ENCODE assay signal across 12 mouse cellular contexts in the genomic region with DNA sequence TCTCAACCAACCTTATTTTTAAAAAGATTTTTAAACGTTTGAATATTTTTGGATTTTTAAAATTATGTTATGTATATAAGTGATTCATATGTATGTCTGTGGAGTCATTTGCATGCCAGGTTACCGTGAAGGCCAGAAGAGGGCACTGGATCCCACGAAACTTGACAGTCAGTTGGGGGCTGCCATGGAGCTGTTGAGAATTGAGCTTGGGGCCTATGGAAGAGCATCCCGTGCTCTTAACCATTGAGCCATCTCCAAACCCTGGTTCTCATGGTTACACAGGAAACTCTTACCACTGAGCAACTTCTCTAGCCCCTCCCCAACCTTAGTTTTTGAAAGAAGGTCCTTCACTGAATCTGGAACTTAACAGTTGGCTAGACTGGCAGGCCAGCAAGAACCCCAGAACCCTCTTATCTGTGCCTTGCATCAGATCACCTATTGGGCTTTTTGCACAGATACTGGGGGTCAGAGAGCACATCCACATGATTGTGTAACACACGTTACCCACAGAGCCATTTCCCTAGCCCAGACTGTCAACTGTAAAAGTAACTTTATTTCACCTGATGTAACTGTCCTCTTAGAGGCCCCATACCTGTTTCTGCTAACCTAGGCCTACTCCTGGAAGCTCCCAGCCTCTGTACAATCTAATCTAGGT. TPM values are rescaled to one million over a fixed set of nuclear protein-coding genes. Genes with fewer than 3 reads are reported as not detected.
DNase-seq lines count a peak whose midpoint lies in the region; ATAC-seq and TF ChIP-seq lines count a peak whose summit lies in the region.
"Had no signal": no experiment of that assay in that cellular context is flagged by ENCODE, and none has a peak within 500 bp of the region (broad histone marks: within the 10 kb centered on the region; RNA-seq: fewer than 3 reads in every experiment).

No protein-coding gene starts in this region.

- no peaks in the 10 kb centered on the region for H3K4me1 ChIP-seq in lung, embryonic 14.5 days (ENCODE audit: insufficient read depth)
- H3K4me1 ChIP-seq in liver, postnatal 0 days (ENCODE audit: insufficient read depth), result no peaks in the 10 kb centered on the region
- H3K4me1 ChIP-seq: heart, embryonic 15.5 days; limb, embryonic 13.5 days had no signal

- H3K4me3 ChIP-seq in gastrocnemius, adult 2 months, result no peak overlapping the region
- H3K4me3 ChIP-seq in lung, embryonic 14.5 days (ENCODE audit: low read depth, low read length), result no peak overlapping the region
- H3K4me3 ChIP-seq in liver, postnatal 0 days (ENCODE audit: low read depth, low read length), result no peak overlapping the region
- H3K4me3 ChIP-seq: heart, embryonic 15.5 days; limb, embryonic 13.5 days had no signal

- H3K36me3 ChIP-seq in lung, embryonic 14.5 days (ENCODE audit: insufficient read depth), result no peaks in the 10 kb centered on the region
- no peaks in the 10 kb centered on the region for H3K36me3 ChIP-seq in liver, postnatal 0 days (replicated peaks; ENCODE audit: insufficient read depth, low read length)
- H3K36me3 ChIP-seq: heart, embryonic 15.5 days; limb, embryonic 13.5 days had no signal

- no peak for ATAC-seq in lung, embryonic 14.5 days (ENCODE audit: insufficient read depth)
- ATAC-seq in liver, postnatal 0 days, result peak; percentile 49; the same call in 1 of the 2 replicates
- ATAC-seq: forebrain, postnatal 0 days had no signal

- H3K9ac ChIP-seq in lung, embryonic 14.5 days, result no peak overlapping the region
- no peak overlapping the region for H3K9ac ChIP-seq in liver, postnatal 0 days (replicated peaks)
- H3K9ac ChIP-seq: forebrain, postnatal 0 days; heart, embryonic 15.5 days; limb, embryonic 13.5 days had no signal

- no peaks in the 10 kb centered on the region for H3K9me3 ChIP-seq in lung, embryonic 14.5 days (ENCODE audit: low read depth, low read length)
- no peaks in the 10 kb centered on the region for H3K9me3 ChIP-seq in liver, postnatal 0 days (ENCODE audit: low read length)
- H3K9me3 ChIP-seq: heart, embryonic 15.5 days; limb, embryonic 13.5 days had no signal

- DNase-seq in gastrocnemius, adult 2 months, result no peak
- no peak for DNase-seq in gastrocnemius, adult 8-10 months (ENCODE audit: low spot score in 2 of 2)
- DNase-seq in lung, embryonic 14.5 days, result peak; percentile 49
- DNase-seq in lung, adult 18-20 months, result no peak
- DNase-seq in liver, postnatal 0 days, result no peak
- DNase-seq in thymus, postnatal 25 days, result peak; percentile 42
- DNase-seq in layer of hippocampus, postnatal 10 days (ENCODE audit: low spot score in 2 of 2), result no peak
- DNase-seq in right cerebral cortex, postnatal 14 days, result no peak
- DNase-seq: adrenal gland, postnatal 25 days; forebrain, postnatal 0 days had no signal

- peak; percentile 43; the same call in 1 of the 2 replicates for TF ChIP-seq CTCF in gastrocnemius, adult 2 months (IDR thresholded peaks at IDR 0.05)
- peak; percentile 27; the same call in 1 of the 2 replicates for TF ChIP-seq CTCF in lung, embryonic 14.5 days (IDR thresholded peaks at IDR 0.05; ENCODE audit: low read depth)
- TF ChIP-seq CTCF in liver, postnatal 0 days (IDR thresholded peaks at IDR 0.05; ENCODE audit: low read depth), result peak; percentile 37

- no peak overlapping the region for H3K27ac ChIP-seq in gastrocnemius, adult 2 months
- H3K27ac ChIP-seq in lung, embryonic 14.5 days (ENCODE audit: low read depth), result no peak overlapping the region
- H3K27ac ChIP-seq in liver, postnatal 0 days (ENCODE audit: low read depth), result no peak overlapping the region
- H3K27ac ChIP-seq: heart, embryonic 15.5 days; limb, embryonic 13.5 days had no signal

- H3K27me3 ChIP-seq in lung, embryonic 14.5 days (ENCODE audit: insufficient read depth, low read length), result no peaks in the 10 kb centered on the region
- H3K27me3 ChIP-seq in liver, postnatal 0 days (ENCODE audit: insufficient read depth, low read length), result no peaks in the 10 kb centered on the region
- H3K27me3 ChIP-seq: heart, embryonic 15.5 days; limb, embryonic 13.5 days had no signal

- H3K4me2 ChIP-seq in lung, embryonic 14.5 days, result no peak overlapping the region
- no peak overlapping the region for H3K4me2 ChIP-seq in liver, postnatal 0 days (ENCODE audit: low read depth, low read length)
- H3K4me2 ChIP-seq: heart, embryonic 15.5 days; limb, embryonic 13.5 days had no signal

- no peak for TF ChIP-seq EP300 in liver, postnatal 0 days (IDR thresholded peaks at IDR 0.05; ENCODE audit: low read depth)

- 48% methylated on average over 5 of the region's 5 CpGs for WGBS in lung, embryonic 14.5 days
- WGBS in liver, postnatal 0 days (ENCODE audit: insufficient replicate concordance), result 43% methylated on average over 5 of the region's 5 CpGs

- intact Hi-C loops in gastrocnemius, adult 2 months (cut with DNase I), result no loop called here

RNA-seq across cellular contexts. Expression of a gene that starts 1.2 kb away (rescaled TPM):
- total RNA-seq in gastrocnemius, adult 2 months (2021), result 10 to 100 TPM; 45.2 to 57.6 TPM
- 10 to 100 TPM; 41.5 to 47.7 (median 44.5) TPM for total RNA-seq in gastrocnemius, adult 8-10 months (2022)
- polyA plus RNA-seq in lung, embryonic 14.5 days (2014; fragmentation: Nextera tagmentation; extraction: Ambion mirVana), result 202 and 207 TPM in 2 replicates
- polyA plus RNA-seq in liver, postnatal 0 days (2015; fragmentation: Nextera tagmentation; extraction: Ambion mirVana), result 95.1 and 96.3 TPM in 2 replicates
- total RNA-seq in layer of hippocampus, postnatal 10 days (2021), result 10 to 100 TPM; 66.8 to 72.9 TPM

RNA-seq across cellular contexts. Expression of a gene that starts 16.3 kb away (rescaled TPM):
- 10 to 100 TPM; 47.5 to 47.9 TPM for total RNA-seq in gastrocnemius, adult 2 months (2021)
- total RNA-seq in gastrocnemius, adult 8-10 months (2022), result 10 to 100 TPM; 46.1 to 59.4 (median 53.1) TPM
- 25.8 and 26.7 TPM in 2 replicates for polyA plus RNA-seq in lung, embryonic 14.5 days (2014; fragmentation: Nextera tagmentation; extraction: Ambion mirVana)
- 5.8 and 5.9 TPM in 2 replicates for polyA plus RNA-seq in liver, postnatal 0 days (2015; fragmentation: Nextera tagmentation; extraction: Ambion mirVana)
- total RNA-seq in layer of hippocampus, postnatal 10 days (2021), result 10 to 100 TPM; 78.8 to 81.0 TPM

RNA-seq across cellular contexts. Expression of a gene that starts 27.2 kb away (rescaled TPM):
- 10 to 100 TPM; 43.7 to 55.6 TPM for total RNA-seq in gastrocnemius, adult 2 months (2021)
- 10 to 100 TPM; 46.9 to 53.6 (median 52.8) TPM for total RNA-seq in gastrocnemius, adult 8-10 months (2022)
- polyA plus RNA-seq in lung, embryonic 14.5 days (2014; fragmentation: Nextera tagmentation; extraction: Ambion mirVana), result 98.1 and 99.2 TPM in 2 replicates
- 66.5 and 67.9 TPM in 2 replicates for polyA plus RNA-seq in liver, postnatal 0 days (2015; fragmentation: Nextera tagmentation; extraction: Ambion mirVana)
- 10 to 100 TPM; 61.2 to 61.7 TPM for total RNA-seq in layer of hippocampus, postnatal 10 days (2021)

Comparison
In these comparisons a context has a peak if more than half of its experiments do, and no peak if none do; other contexts are left out.
1. DNase-seq: peak in lung, embryonic 14.5 days (single experiment) and thymus, postnatal 25 days (single experiment); none in gastrocnemius, adult 2 months (single experiment), gastrocnemius, adult 8-10 months (0 of 2), lung, adult 18-20 months (0 of 2), liver, postnatal 0 days (single experiment), layer of hippocampus, postnatal 10 days (0 of 2) and right cerebral cortex, postnatal 14 days (single experiment).
2. Peak in every context shown above with its lines, with median percentiles within 50 percentile points of each other: CTCF ChIP-seq.